Mouse (Mus musculus) stomach, postnatal 0 days (tissue): ENCODE results near the gene Furin. TPM values are rescaled to one million over a fixed set of nuclear protein-coding genes. Genes with fewer than 3 reads are reported as not detected.

Experiments used
- ATAC-seq: fragments of 200-750 bp; cut with Nextera tagmentation; 2 replicates; pipeline ENCODE4 v1.8.0; 2017; ENCODE audit not compliant: low FRiP score, low TSS enrichment
- DNase-seq: peaks from one replicate; pipeline ENCODE4 v3.0.0-alpha.2; 2016; ENCODE audit warnings: low spot score
- H3K27ac ChIP-seq: fragments of 300-500 bp; sonication (generic); replicated peaks from 2 replicates; pipeline ENCODE4 v1.5.1; 2014; ENCODE audit warnings: mild to moderate bottlenecking, control low read depth
- H3K27me3 ChIP-seq: fragments of 300-500 bp; sonication (generic); 2 replicates; pipeline ENCODE4 v1.6.1; 2014; ENCODE audit warnings: low read length; ENCODE audit not compliant: control insufficient read depth, insufficient read depth
- H3K36me3 ChIP-seq: fragments of 300-500 bp; sonication (generic); 2 replicates; pipeline ENCODE4 v1.6.1; 2014; ENCODE audit warnings: low read length, mixed read lengths; ENCODE audit not compliant: control insufficient read depth, insufficient read depth
- H3K4me1 ChIP-seq: fragments of 300-500 bp; sonication (generic); replicated peaks from 2 replicates; pipeline ENCODE4 v1.6.1; 2014; ENCODE audit warnings: antibody characterized with exemption; ENCODE audit not compliant: control insufficient read depth, insufficient read depth
- H3K4me2 ChIP-seq: fragments of 300-500 bp; sonication (generic); replicated peaks from 2 replicates; pipeline ENCODE4 v1.6.1; 2014; ENCODE audit warnings: low read depth, mild to moderate bottlenecking, control low read depth, moderate library complexity
- H3K4me3 ChIP-seq: fragments of 300-500 bp; sonication (generic); 2 replicates; pipeline ENCODE4 v1.5.1; 2014; ENCODE audit warnings: low read depth, low read length, control low read depth
- H3K9ac ChIP-seq: fragments of 300-500 bp; sonication (generic); 2 replicates; pipeline ENCODE4 v1.6.1; 2014; ENCODE audit warnings: mild to moderate bottlenecking, low read length, control low read depth, mixed read lengths
- H3K9me3 ChIP-seq: fragments of 300-500 bp; sonication (generic); 2 replicates; pipeline ENCODE4 v1.6.1; 2016; ENCODE audit warnings: low read length; ENCODE audit not compliant: control insufficient read depth
- CTCF ChIP-seq: IDR thresholded peaks from 2 replicates; pipeline ENCODE4 v1.5.1; 2016; ENCODE audit warnings: antibody characterized with exemption, low read depth, mild to moderate bottlenecking, moderate library complexity
- EP300 ChIP-seq: optimal IDR thresholded peaks from 2 replicates; pipeline ENCODE3; 2016; ENCODE audit warnings: antibody characterized with exemption
- WGBS: fragments of 180-500 bp; shearing (Covaris S2); extraction: QIAGEN DNeasy Blood & Tissue Kit; methylation state at CpG from one replicate; pipeline ENCODE4 v1.1.7; 2014; 5-methylcytosine and 5-hydroxymethylcytosine counted together
- polyA plus RNA-seq: library from polyadenylated mRNA; unstranded; fragments of >200 nt; fragmentation: Nextera tagmentation; extraction: Ambion mirVana; gene quantifications from 2 replicates; pipeline ENCODE4 v1.2.1, GENCODE M21; 2015

The Furin gene
- polyA plus RNA-seq, 1 experiment from 2014 or later, result 17.6 TPM

DNA sequence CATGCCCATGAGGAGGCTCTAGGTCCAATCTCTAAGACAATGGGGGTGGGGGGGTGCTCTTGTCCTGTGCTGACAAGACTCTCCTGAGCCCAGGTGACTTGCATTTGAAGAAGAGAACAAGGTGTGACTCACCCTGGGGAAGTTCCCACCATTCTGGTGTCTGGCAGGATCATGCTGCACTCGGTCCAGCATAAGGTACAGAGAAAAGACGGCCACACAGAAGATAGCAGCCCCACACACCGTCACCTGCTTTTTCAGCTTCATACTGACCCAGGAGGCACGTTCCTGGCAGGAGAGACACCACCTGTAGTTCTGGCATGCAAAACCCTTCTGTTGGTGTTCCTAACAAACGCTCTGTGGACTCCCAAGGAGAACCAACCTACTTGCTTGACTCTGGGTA lies 35.8 kb downstream of the Furin start:
- Histone ChIP-seq H3K4me1 (no peaks in the 10 kb centered on the region), H3K36me3 (peaks cover 17% of the 10 kb centered on the region; the same call in 1 of the 2 replicates), H3K27me3 (no peaks in the 10 kb centered on the region), H3K27ac (no peak overlapping the region), H3K4me3 (no peak overlapping the region), H3K9ac (no peak overlapping the region), H3K4me2 (peak overlapping the region; percentile 85; the same call in 1 of the 2 replicates), H3K9me3 (no peaks in the 10 kb centered on the region)
- 50% methylated on average over 5 of the region's 5 CpGs for WGBS
- no peak for ATAC-seq
- no peak for DNase-seq
- TF ChIP-seq CTCF (no peak), EP300 (no peak)

DNA sequence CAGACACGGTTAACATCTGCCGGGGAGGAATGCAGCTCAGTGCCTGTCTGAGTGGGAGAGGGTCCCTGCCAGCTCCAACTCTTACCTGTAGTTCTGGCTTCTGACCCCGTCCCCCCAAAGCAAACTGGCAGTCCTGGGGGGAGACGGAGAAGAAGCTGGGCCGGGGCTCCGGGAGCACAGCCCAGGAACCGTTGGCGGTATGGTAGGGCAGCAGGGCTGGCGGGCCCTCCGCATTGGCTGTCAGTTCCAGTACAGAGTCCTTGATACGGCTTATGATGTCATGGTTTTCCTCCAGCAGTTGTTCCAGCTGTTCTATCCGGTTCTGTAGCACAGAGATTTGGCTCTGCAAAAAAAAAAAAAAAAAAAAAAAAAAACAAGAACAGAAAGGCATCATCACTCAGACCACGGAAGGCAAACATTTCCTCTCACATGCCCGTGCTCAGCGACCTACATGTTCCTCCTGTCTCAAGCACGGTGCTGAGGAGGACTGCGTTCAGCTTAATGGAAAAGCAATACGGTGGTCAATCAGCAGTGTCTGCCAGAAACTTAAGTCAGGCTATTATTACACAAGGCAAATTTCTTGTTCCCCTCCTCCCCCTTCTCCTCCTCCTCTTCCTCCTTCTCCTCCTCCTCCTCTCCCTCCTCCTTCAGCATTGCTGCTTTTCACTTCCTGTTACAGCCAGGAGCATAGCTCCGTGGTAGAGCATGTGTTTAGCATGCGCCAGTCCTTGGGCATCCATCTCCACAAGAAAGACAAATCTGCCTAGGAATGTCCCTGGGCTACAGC lies 36.4 kb downstream of the Furin start:
- no peak overlapping the region for H3K4me3 ChIP-seq
- H3K4me2 ChIP-seq, result no peak overlapping the region
- TF ChIP-seq EP300 (no peak), CTCF (no peak)
- H3K27ac ChIP-seq, result no peak overlapping the region; the same call in 1 of the 2 replicates
- no peak for ATAC-seq
- no peaks in the 10 kb centered on the region for H3K4me1 ChIP-seq
- no peaks in the 10 kb centered on the region for H3K27me3 ChIP-seq
- H3K9ac ChIP-seq, result no peak overlapping the region
- H3K36me3 ChIP-seq, result peaks cover 17% of the 10 kb centered on the region; the same call in 1 of the 2 replicates
- H3K9me3 ChIP-seq, result no peaks in the 10 kb centered on the region
- DNase-seq, result no peak
- WGBS, result 68% methylated on average over 20 of the region's 20 CpGs

DNA sequence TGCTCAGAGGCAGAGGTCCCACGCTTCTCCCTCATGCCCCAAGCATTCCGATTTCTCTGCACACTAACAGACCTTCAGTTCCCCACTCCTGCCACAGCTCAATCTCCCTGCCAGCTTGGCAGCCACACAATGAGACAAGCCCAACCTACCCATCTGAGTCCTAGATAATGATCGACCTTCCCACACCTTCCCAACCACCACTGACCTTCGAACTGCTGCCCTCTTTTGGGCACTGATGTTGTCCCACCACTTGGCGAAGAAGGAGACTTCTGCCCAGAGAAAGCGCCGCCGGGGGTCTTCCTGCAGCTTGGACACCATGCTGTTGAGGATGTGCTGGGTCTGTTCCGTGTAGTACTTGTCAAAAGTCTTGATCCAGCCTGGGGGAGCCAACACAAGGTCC lies 37.2 kb downstream of the Furin start:
- Histone ChIP-seq H3K9ac (no peak overlapping the region), H3K36me3 (peaks cover 19% of the 10 kb centered on the region; the same call in 1 of the 2 replicates), H3K27ac (no peak overlapping the region; the same call in 1 of the 2 replicates), H3K4me1 (no peaks in the 10 kb centered on the region), H3K4me3 (no peak overlapping the region), H3K9me3 (no peaks in the 10 kb centered on the region), H3K27me3 (no peaks in the 10 kb centered on the region), H3K4me2 (no peak overlapping the region)
- 91% methylated on average over 9 of the region's 9 CpGs for WGBS
- ATAC-seq (no peak), DNase-seq (no peak)
- TF ChIP-seq EP300, result no peak
- no peak for TF ChIP-seq CTCF

DNA sequence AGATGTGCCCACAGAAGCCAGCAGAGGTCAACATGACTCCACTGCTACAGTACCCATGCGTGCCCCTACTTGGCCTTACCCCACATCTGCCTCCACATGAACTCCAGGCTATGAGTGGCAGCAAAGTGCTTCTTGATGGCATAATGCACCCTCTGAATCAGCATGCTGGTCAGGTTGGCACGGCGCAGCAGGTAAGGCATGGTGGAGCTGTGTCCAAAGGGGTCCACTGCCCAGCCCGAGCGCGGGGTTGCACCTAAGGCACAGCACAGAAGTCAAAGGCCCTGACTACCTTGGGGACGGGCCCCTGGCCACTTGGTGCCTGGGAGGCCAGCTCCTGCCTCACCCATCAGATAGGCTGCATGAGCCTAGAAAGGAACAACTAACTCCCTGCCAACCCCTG lies 38.0 kb downstream of the Furin start:
- H3K9ac ChIP-seq, result no peak overlapping the region
- no peak for DNase-seq
- ATAC-seq, result no peak
- no peaks in the 10 kb centered on the region for H3K27me3 ChIP-seq
- WGBS, result 96% methylated on average over 7 of the region's 7 CpGs
- TF ChIP-seq CTCF (no peak), EP300 (no peak)
- H3K9me3 ChIP-seq, result no peaks in the 10 kb centered on the region
- H3K4me2 ChIP-seq, result no peak overlapping the region
- H3K27ac ChIP-seq, result no peak overlapping the region
- H3K4me3 ChIP-seq, result no peak overlapping the region
- no peaks in the 10 kb centered on the region for H3K4me1 ChIP-seq
- peaks cover 26% of the 10 kb centered on the region; the same call in 1 of the 2 replicates for H3K36me3 ChIP-seq

DNA sequence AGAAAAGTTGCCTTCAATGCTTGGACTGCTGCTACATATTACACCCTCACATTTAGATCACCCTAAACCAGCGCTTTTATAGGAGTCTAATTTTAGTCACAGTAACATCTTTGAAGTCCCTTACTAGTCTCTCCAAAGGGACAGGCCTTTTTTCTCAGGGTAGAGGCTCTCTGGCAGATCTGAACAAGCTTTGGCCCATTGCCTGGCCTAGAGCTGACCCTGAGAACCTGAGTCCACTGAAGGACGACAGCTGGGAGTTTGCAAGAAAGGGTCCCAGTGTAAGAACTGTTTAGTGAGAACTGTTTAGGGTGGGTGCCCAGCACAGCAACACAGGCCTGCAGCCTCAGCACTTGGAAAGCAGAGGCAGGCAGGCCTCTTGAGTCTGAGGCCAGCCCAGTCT lies 39.5 kb downstream of the Furin start:
- Histone ChIP-seq H3K9ac (no peak overlapping the region), H3K27ac (no peak overlapping the region), H3K4me1 (no peaks in the 10 kb centered on the region), H3K4me2 (no peak overlapping the region), H3K36me3 (peaks cover 30% of the 10 kb centered on the region), H3K9me3 (no peaks in the 10 kb centered on the region), H3K4me3 (no peak overlapping the region), H3K27me3 (no peaks in the 10 kb centered on the region)
- TF ChIP-seq EP300 (no peak), CTCF (no peak)
- ATAC-seq (no peak), DNase-seq (no peak)
- WGBS, result 71% methylated on average over 2 of the region's 2 CpGs

DNA sequence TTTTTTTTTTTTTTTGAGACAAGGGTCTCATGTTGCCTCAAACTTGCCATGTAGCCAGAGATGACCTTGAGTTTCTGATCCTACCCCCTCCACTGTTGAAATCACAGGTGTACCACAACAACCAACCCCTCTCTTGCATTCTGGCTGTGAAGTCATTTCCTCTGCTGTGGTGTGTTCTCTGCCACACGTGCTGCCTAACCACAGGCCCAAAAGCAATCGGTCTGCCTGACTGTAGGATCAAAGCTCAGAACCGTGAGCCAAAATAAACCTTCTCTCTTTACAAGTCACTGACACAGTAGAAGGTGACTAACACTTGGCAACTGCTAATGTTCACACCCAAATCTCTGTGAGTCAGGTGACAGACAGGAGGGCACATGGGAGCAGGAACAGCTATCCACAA lies 44.8 kb downstream of the Furin start:
- H3K4me1 ChIP-seq, result no peaks in the 10 kb centered on the region
- no peaks in the 10 kb centered on the region for H3K9me3 ChIP-seq
- H3K4me2 ChIP-seq, result no peak overlapping the region
- no peaks in the 10 kb centered on the region for H3K27me3 ChIP-seq
- H3K4me3 ChIP-seq, result no peak overlapping the region
- no peak overlapping the region for H3K27ac ChIP-seq
- DNase-seq (no peak), ATAC-seq (no peak)
- H3K9ac ChIP-seq, result no peak overlapping the region
- 29% methylated on average over 3 of the region's 3 CpGs for WGBS
- no peak for TF ChIP-seq EP300
- TF ChIP-seq CTCF, result no peak
- H3K36me3 ChIP-seq, result peaks cover 36% of the 10 kb centered on the region
